Mouse (Mus musculus): ENCODE data around the gene Olfr1224-ps1. TPM values are rescaled to one million over a fixed set of nuclear protein-coding genes. Genes with fewer than 3 reads are reported as not detected.

The Olfr1224-ps1 gene
- polyA plus RNA-seq, 1 experiment from 2014 or later, result not detected

- no peak for ATAC-seq (replicated peaks; ENCODE audit: insufficient number of reproducible peaks, low FRiP score, low TSS enrichment)
- Histone ChIP-seq H3K9ac (ENCODE audit: low read depth, low read length) (no peak overlapping the region), H3K4me1 (ENCODE audit: control insufficient read depth, insufficient read depth, low read length) (no peaks in the 10 kb centered on the region), H3K4me2 (no peak overlapping the region), H3K4me3 (ENCODE audit: low read depth, low read length) (no peak overlapping the region), H3K27me3 (ENCODE audit: control insufficient read depth, insufficient read depth, low read length) (no peaks in the 10 kb centered on the region), H3K9me3 (replicated peaks; ENCODE audit: control insufficient read depth, low read length) (no peaks in the 10 kb centered on the region), H3K36me3 (ENCODE audit: control insufficient read depth, insufficient read depth, low read length) (no peaks in the 10 kb centered on the region), H3K27ac (ENCODE audit: low read depth, low read length) (no peak overlapping the region)
These were observed 58.2 kb downstream of the Olfr1224-ps1 start for GRCm38 (mm10) chr2:89105651-89106050.

Other genes starting within 250 kb of the Olfr1224-ps1 start
- not detected in 2 replicates for gene Olfr1209, start 248.9 kb downstream of the Olfr1224-ps1 start, polyA plus RNA-seq (2014; fragmentation: Nextera tagmentation; extraction: Ambion mirVana)
- not detected in 2 replicates for gene Olfr1211, start 226.0 kb downstream of the Olfr1224-ps1 start, polyA plus RNA-seq (2014; fragmentation: Nextera tagmentation; extraction: Ambion mirVana)
- not detected in 2 replicates for gene Olfr1212, start 210.1 kb downstream of the Olfr1224-ps1 start, polyA plus RNA-seq (2014; fragmentation: Nextera tagmentation; extraction: Ambion mirVana)
- gene Gm13762, start 183.8 kb downstream of the Olfr1224-ps1 start, polyA plus RNA-seq (2014; fragmentation: Nextera tagmentation; extraction: Ambion mirVana), result not detected in 2 replicates
- gene Olfr1214, start 171.4 kb downstream of the Olfr1224-ps1 start, polyA plus RNA-seq (2014; fragmentation: Nextera tagmentation; extraction: Ambion mirVana), result not detected in 2 replicates
- gene Olfr1215, start 157.1 kb downstream of the Olfr1224-ps1 start, polyA plus RNA-seq (2014; fragmentation: Nextera tagmentation; extraction: Ambion mirVana), result not detected in 2 replicates
- gene Olfr1216, start 145.8 kb downstream of the Olfr1224-ps1 start, polyA plus RNA-seq (2014; fragmentation: Nextera tagmentation; extraction: Ambion mirVana), result not detected in 2 replicates
- not detected in 2 replicates for gene Olfr1217, start 132.0 kb downstream of the Olfr1224-ps1 start, polyA plus RNA-seq (2014; fragmentation: Nextera tagmentation; extraction: Ambion mirVana)
- not detected in 2 replicates for gene Olfr1218, start 102.9 kb downstream of the Olfr1224-ps1 start, polyA plus RNA-seq (2014; fragmentation: Nextera tagmentation; extraction: Ambion mirVana)
- not detected in 2 replicates for gene Olfr1219, start 80.6 kb downstream of the Olfr1224-ps1 start, polyA plus RNA-seq (2014; fragmentation: Nextera tagmentation; extraction: Ambion mirVana)
- not detected in 2 replicates for gene Olfr1220, start 57.3 kb downstream of the Olfr1224-ps1 start, polyA plus RNA-seq (2014; fragmentation: Nextera tagmentation; extraction: Ambion mirVana)
- gene Olfr1221, start 46.8 kb downstream of the Olfr1224-ps1 start, polyA plus RNA-seq (2014; fragmentation: Nextera tagmentation; extraction: Ambion mirVana), result not detected in 2 replicates
- gene Olfr1222, start 31.0 kb downstream of the Olfr1224-ps1 start, polyA plus RNA-seq (2014; fragmentation: Nextera tagmentation; extraction: Ambion mirVana), result not detected in 2 replicates
- not detected in 2 replicates for gene Olfr1223, start 12.5 kb downstream of the Olfr1224-ps1 start, polyA plus RNA-seq (2014; fragmentation: Nextera tagmentation; extraction: Ambion mirVana)
- gene Olfr1225, start 10.6 kb upstream of the Olfr1224-ps1 start, polyA plus RNA-seq (2014; fragmentation: Nextera tagmentation; extraction: Ambion mirVana), result not detected in 2 replicates
- gene Olfr1226, start 36.0 kb upstream of the Olfr1224-ps1 start, polyA plus RNA-seq (2014; fragmentation: Nextera tagmentation; extraction: Ambion mirVana), result not detected in 2 replicates
- gene Olfr1228, start 90.0 kb upstream of the Olfr1224-ps1 start, polyA plus RNA-seq (2014; fragmentation: Nextera tagmentation; extraction: Ambion mirVana), result not detected in 2 replicates
- not detected in 2 replicates for gene Olfr1229, start 123.9 kb upstream of the Olfr1224-ps1 start, polyA plus RNA-seq (2014; fragmentation: Nextera tagmentation; extraction: Ambion mirVana)
- gene Olfr1230, start 133.2 kb upstream of the Olfr1224-ps1 start, polyA plus RNA-seq (2014; fragmentation: Nextera tagmentation; extraction: Ambion mirVana), result not detected in 2 replicates
- not detected in 2 replicates for gene Olfr1231, start 143.0 kb upstream of the Olfr1224-ps1 start, polyA plus RNA-seq (2014; fragmentation: Nextera tagmentation; extraction: Ambion mirVana)
- not detected in 2 replicates for gene Olfr1232, start 165.6 kb upstream of the Olfr1224-ps1 start, polyA plus RNA-seq (2014; fragmentation: Nextera tagmentation; extraction: Ambion mirVana)
- gene Olfr1233, start 178.3 kb upstream of the Olfr1224-ps1 start, polyA plus RNA-seq (2014; fragmentation: Nextera tagmentation; extraction: Ambion mirVana), result not detected in 2 replicates
- not detected in 2 replicates for gene Olfr1234, start 200.8 kb upstream of the Olfr1224-ps1 start, polyA plus RNA-seq (2014; fragmentation: Nextera tagmentation; extraction: Ambion mirVana)
- not detected in 2 replicates for gene Olfr1238, start 245.6 kb upstream of the Olfr1224-ps1 start, polyA plus RNA-seq (2014; fragmentation: Nextera tagmentation; extraction: Ambion mirVana)